In genomic region chr13:100831123-100831522, GRCm38 (mm10) we compare ENCODE assay signal across 8 mouse cellular contexts. TPM values are rescaled to one million over a fixed set of nuclear protein-coding genes. Genes with fewer than 3 reads are reported as not detected.
DNase-seq lines count a peak whose midpoint lies in the region; ATAC-seq and TF ChIP-seq lines count a peak whose summit lies in the region.

No protein-coding gene starts in this region.

- intact Hi-C loops in gastrocnemius, postnatal 14 days (cut with DNase I; ENCODE audit: low total_unique reads), result no loop called here

- DNase-seq in hindbrain, embryonic 10.5 days (ENCODE audit: low spot score), result no peak
- DNase-seq in hindbrain, embryonic 11.5 days (ENCODE audit: low spot score), result no peak
- peak; percentile 24 for DNase-seq in A20 (ENCODE audit: low read depth, low spot score)
- no peak for DNase-seq in urinary bladder, postnatal 36 days (ENCODE audit: low spot score in 2 of 2)
- no peak for DNase-seq in gastrocnemius, postnatal 14 days
- no peak for DNase-seq in right cerebral cortex, adult 18-20 months

- no peaks in the 10 kb centered on the region for H3K27me3 ChIP-seq in hindbrain, embryonic 10.5 days (ENCODE audit: insufficient read depth, poor library complexity, severe bottlenecking)
- no peaks in the 10 kb centered on the region for H3K27me3 ChIP-seq in hindbrain, embryonic 11.5 days (ENCODE audit: control insufficient read depth, insufficient read depth, low read length)
- H3K27me3 ChIP-seq in embryonic facial prominence, embryonic 13.5 days, result no peaks in the 10 kb centered on the region
- no peaks in the 10 kb centered on the region for H3K27me3 ChIP-seq in intestine, postnatal 0 days (replicated peaks; ENCODE audit: control insufficient read depth, insufficient read depth, low read length)

- no peak for ATAC-seq in hindbrain, embryonic 11.5 days (ENCODE audit: low FRiP score)
- no peak for ATAC-seq in embryonic facial prominence, embryonic 13.5 days (ENCODE audit: insufficient number of reproducible peaks, insufficient read depth, low FRiP score, low TSS enrichment, low read depth)
- ATAC-seq in intestine, postnatal 0 days, result no peak

- H3K4me1 ChIP-seq in hindbrain, embryonic 10.5 days (replicated peaks), result peaks cover 17% of the 10 kb centered on the region
- no peaks in the 10 kb centered on the region for H3K4me1 ChIP-seq in hindbrain, embryonic 11.5 days (replicated peaks; ENCODE audit: control insufficient read depth, insufficient read depth, low read length)
- peaks cover 24% of the 10 kb centered on the region for H3K4me1 ChIP-seq in embryonic facial prominence, embryonic 13.5 days
- peaks cover 9% of the 10 kb centered on the region; the same call in 1 of the 2 replicates for H3K4me1 ChIP-seq in intestine, postnatal 0 days (replicated peaks; ENCODE audit: control insufficient read depth, insufficient read depth, low read length)

- TF ChIP-seq CTCF in intestine, postnatal 0 days (IDR thresholded peaks at IDR 0.05; ENCODE audit: low read depth), result no peak

- H3K27ac ChIP-seq in hindbrain, embryonic 10.5 days, result no peak overlapping the region
- no peak overlapping the region for H3K27ac ChIP-seq in hindbrain, embryonic 11.5 days (ENCODE audit: low read depth, low read length)
- no peak overlapping the region for H3K27ac ChIP-seq in embryonic facial prominence, embryonic 13.5 days
- H3K27ac ChIP-seq in intestine, postnatal 0 days (ENCODE audit: low read depth, low read length), result peak overlapping the region; percentile 46; the same call in 1 of the 2 replicates

- peak overlapping the region; percentile 22; the same call in 1 of the 2 replicates for H3K4me3 ChIP-seq in hindbrain, embryonic 10.5 days
- no peak overlapping the region for H3K4me3 ChIP-seq in hindbrain, embryonic 11.5 days (ENCODE audit: low read depth, low read length)
- peak overlapping the region; percentile 95; the same call in 1 of the 2 replicates for H3K4me3 ChIP-seq in embryonic facial prominence, embryonic 13.5 days
- 0 out of 2 replicates have a peak overlapping the region, but pooled peaks have one; percentile 12 for H3K4me3 ChIP-seq in intestine, postnatal 0 days (ENCODE audit: low read depth, low read length)

- H3K36me3 ChIP-seq in hindbrain, embryonic 10.5 days, result peaks cover 24% of the 10 kb centered on the region
- H3K36me3 ChIP-seq in hindbrain, embryonic 11.5 days (ENCODE audit: control insufficient read depth, insufficient read depth, low read length), result no peaks in the 10 kb centered on the region
- H3K36me3 ChIP-seq in embryonic facial prominence, embryonic 13.5 days, result peaks cover 21% of the 10 kb centered on the region
- peaks cover 16% of the 10 kb centered on the region for H3K36me3 ChIP-seq in intestine, postnatal 0 days (ENCODE audit: control insufficient read depth, insufficient read depth)

- no peak overlapping the region for H3K4me2 ChIP-seq in hindbrain, embryonic 11.5 days (replicated peaks; ENCODE audit: low read depth, low read length)
- peak overlapping the region; percentile 74 for H3K4me2 ChIP-seq in embryonic facial prominence, embryonic 13.5 days
- H3K4me2 ChIP-seq in intestine, postnatal 0 days (replicated peaks; ENCODE audit: low read depth), result peak overlapping the region; percentile 75

- H3K9me3 ChIP-seq in hindbrain, embryonic 10.5 days, result no peaks in the 10 kb centered on the region
- H3K9me3 ChIP-seq in hindbrain, embryonic 11.5 days (ENCODE audit: control insufficient read depth, low read length), result no peaks in the 10 kb centered on the region
- H3K9me3 ChIP-seq in embryonic facial prominence, embryonic 13.5 days, result no peaks in the 10 kb centered on the region
- H3K9me3 ChIP-seq in intestine, postnatal 0 days (ENCODE audit: control insufficient read depth), result no peaks in the 10 kb centered on the region

- H3K9ac ChIP-seq in hindbrain, embryonic 11.5 days (ENCODE audit: low read depth, low read length), result no peak overlapping the region
- H3K9ac ChIP-seq in embryonic facial prominence, embryonic 13.5 days, result 0 out of 2 replicates have a peak overlapping the region, but pooled peaks have one; percentile 97
- H3K9ac ChIP-seq in intestine, postnatal 0 days (ENCODE audit: low read depth, low read length), result no peak overlapping the region

- 87% methylated on average over 6 of the region's 6 CpGs for WGBS in hindbrain, embryonic 10.5 days
- 90% methylated on average over 6 of the region's 6 CpGs for WGBS in hindbrain, embryonic 11.5 days
- 73% methylated on average over 6 of the region's 6 CpGs for WGBS in embryonic facial prominence, embryonic 13.5 days
- WGBS in intestine, postnatal 0 days, result 65% methylated on average over 6 of the region's 6 CpGs

RNA-seq across cellular contexts. Expression of gene Slc30a5, which starts 2.1 kb away (rescaled TPM):
- 33.0 and 36.4 TPM in 2 replicates for polyA plus RNA-seq in hindbrain, embryonic 10.5 days (2016; fragmentation: Nextera tagmentation; extraction: Ambion mirVana)
- polyA plus RNA-seq in hindbrain, embryonic 11.5 days (2014; fragmentation: Nextera tagmentation; extraction: Ambion mirVana), result 46.0 and 51.3 TPM in 2 replicates
- polyA plus RNA-seq in embryonic facial prominence, embryonic 13.5 days (2015; fragmentation: Nextera tagmentation; extraction: Ambion mirVana), result 50.6 and 54.5 TPM in 2 replicates
- 52.9 and 55.7 TPM in 2 replicates for polyA plus RNA-seq in intestine, postnatal 0 days (2015; fragmentation: Nextera tagmentation; extraction: Ambion mirVana)
- 10 to 100 TPM; 14.9 to 15.6 TPM for total RNA-seq in gastrocnemius, postnatal 14 days (2021)

RNA-seq across cellular contexts. Expression of gene Ccnb1, which starts 44.8 kb away (rescaled TPM):
- polyA plus RNA-seq in hindbrain, embryonic 10.5 days (2016; fragmentation: Nextera tagmentation; extraction: Ambion mirVana), result 321 and 434 TPM in 2 replicates
- 322 and 345 TPM in 2 replicates for polyA plus RNA-seq in hindbrain, embryonic 11.5 days (2014; fragmentation: Nextera tagmentation; extraction: Ambion mirVana)
- polyA plus RNA-seq in embryonic facial prominence, embryonic 13.5 days (2015; fragmentation: Nextera tagmentation; extraction: Ambion mirVana), result 232 and 240 TPM in 2 replicates
- polyA plus RNA-seq in intestine, postnatal 0 days (2015; fragmentation: Nextera tagmentation; extraction: Ambion mirVana), result 30.3 and 41.3 TPM in 2 replicates
- total RNA-seq in gastrocnemius, postnatal 14 days (2021), result 1 to 10 TPM; 4.2 to 4.3 TPM

RNA-seq across cellular contexts. Expression of gene Cenph, which starts 55.4 kb away (rescaled TPM):
- polyA plus RNA-seq in hindbrain, embryonic 10.5 days (2016; fragmentation: Nextera tagmentation; extraction: Ambion mirVana), result 51.5 and 57.8 TPM in 2 replicates
- polyA plus RNA-seq in hindbrain, embryonic 11.5 days (2014; fragmentation: Nextera tagmentation; extraction: Ambion mirVana), result 46.6 and 48.0 TPM in 2 replicates
- 43.7 and 44.6 TPM in 2 replicates for polyA plus RNA-seq in embryonic facial prominence, embryonic 13.5 days (2015; fragmentation: Nextera tagmentation; extraction: Ambion mirVana)
- polyA plus RNA-seq in intestine, postnatal 0 days (2015; fragmentation: Nextera tagmentation; extraction: Ambion mirVana), result 9.5 and 10.4 TPM in 2 replicates
- total RNA-seq in gastrocnemius, postnatal 14 days (2021), result under 1 TPM; 0.66 to 0.76 TPM
